Mouse (Mus musculus) liver, embryonic 14.5 days (tissue): ENCODE results near the gene Gadd45gip1.

Source experiments
- CTCF ChIP-seq: IDR thresholded peaks from 2 replicates; pipeline ENCODE4 v1.5.1; 2016; ENCODE audit warnings: antibody characterized with exemption, low read depth, control low read depth
- EP300 ChIP-seq: IDR thresholded peaks from 2 replicates; pipeline ENCODE4 v1.6.1; 2016; ENCODE audit warnings: antibody characterized with exemption, low read depth

GRCm38 (mm10) chr8:84813059-84813458 lies 18.3 kb upstream of the Gadd45gip1 start:
- TF ChIP-seq CTCF (peak; percentile 89), EP300 (no peak)
